Mouse (Mus musculus) intestine, postnatal 0 days (tissue): Measurements from ENCODE around the gene Scn1a. TPM values are rescaled to one million over a fixed set of nuclear protein-coding genes. Genes with fewer than 3 reads are reported as not detected.
A peak's percentile ranks its signal among the peaks of the same experiment; 100 is the strongest.

Experiments
- ATAC-seq: fragments of 200-750 bp; cut with Nextera tagmentation; 2 replicates; pipeline ENCODE4 v1.8.0; 2017; ENCODE audit warnings: mild to moderate bottlenecking, moderate TSS enrichment, moderate library complexity
- H3K27ac ChIP-seq: fragments of 300-500 bp; sonication (generic); 2 replicates; pipeline ENCODE4 v1.5.1; 2014; ENCODE audit warnings: mild to moderate bottlenecking, low read depth, low read length, moderate library complexity
- H3K27me3 ChIP-seq: fragments of 300-500 bp; sonication (generic); replicated peaks from 2 replicates; pipeline ENCODE4 v1.6.1; 2014; ENCODE audit warnings: low read length, mixed read lengths; ENCODE audit not compliant: control insufficient read depth, insufficient read depth
- H3K36me3 ChIP-seq: fragments of 300-500 bp; sonication (generic); 2 replicates; pipeline ENCODE4 v1.6.1; 2014; ENCODE audit warnings: mild to moderate bottlenecking, moderate library complexity; ENCODE audit not compliant: control insufficient read depth, insufficient read depth
- H3K4me1 ChIP-seq: fragments of 300-500 bp; sonication (generic); replicated peaks from 2 replicates; pipeline ENCODE4 v1.6.1; 2014; ENCODE audit warnings: antibody characterized with exemption, low read length, mixed read lengths; ENCODE audit not compliant: control insufficient read depth, insufficient read depth
- H3K4me2 ChIP-seq: fragments of 300-500 bp; sonication (generic); replicated peaks from 2 replicates; pipeline ENCODE4 v1.6.1; 2014; ENCODE audit warnings: low read depth, mild to moderate bottlenecking, moderate library complexity
- H3K4me3 ChIP-seq: fragments of 300-500 bp; sonication (generic); 2 replicates; pipeline ENCODE4 v1.5.1; 2014; ENCODE audit warnings: low read depth, low read length
- H3K9ac ChIP-seq: fragments of 300-500 bp; sonication (generic); 2 replicates; pipeline ENCODE4 v1.6.1; 2014; ENCODE audit warnings: mild to moderate bottlenecking, low read depth, low read length
- H3K9me3 ChIP-seq: fragments of 300-500 bp; sonication (generic); 2 replicates; pipeline ENCODE4 v1.6.1; 2016; ENCODE audit warnings: mixed run types; ENCODE audit not compliant: control insufficient read depth
- CTCF ChIP-seq: sonication (generic); IDR thresholded peaks from 2 replicates; pipeline ENCODE4 v1.5.1; 2016; ENCODE audit warnings: low read depth, mild to moderate bottlenecking, control low read depth, antibody characterized with exemption, moderate library complexity
- WGBS: fragments of 180-500 bp; shearing (Covaris S2); extraction: QIAGEN DNeasy Blood & Tissue Kit; methylation state at CpG from one replicate; pipeline ENCODE4 v1.1.7; 2014; 5-methylcytosine and 5-hydroxymethylcytosine counted together
- polyA plus RNA-seq: library from polyadenylated mRNA; unstranded; fragments of >200 nt; fragmentation: Nextera tagmentation; extraction: Ambion mirVana; gene quantifications from 2 replicates; pipeline ENCODE4 v1.2.1, GENCODE M21; 2015

Gene Scn1a
- polyA plus RNA-seq, 1 experiment from 2014 or later: 0.05 TPM

DNA sequence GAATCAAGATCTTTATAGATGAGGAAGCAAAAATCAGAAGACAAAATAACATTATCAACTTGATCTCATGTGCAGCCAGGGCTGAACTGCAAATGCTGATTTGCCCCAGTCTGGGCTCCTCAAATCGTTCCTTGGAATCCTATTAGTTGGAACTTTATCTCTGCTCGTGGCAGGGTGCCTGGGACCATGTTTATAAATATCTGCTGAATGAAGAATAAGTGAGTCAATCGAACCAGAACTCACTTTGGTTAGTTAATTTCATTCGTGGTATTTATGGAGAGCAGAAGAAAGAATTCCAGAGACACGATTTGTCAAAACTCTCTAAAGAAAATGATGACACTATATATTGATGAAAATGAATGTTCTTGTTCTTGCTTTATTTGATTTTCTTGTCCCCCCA lies 48.1 kb downstream of the Scn1a start:
- Histone ChIP-seq H3K9me3 (no peaks in the 10 kb centered on the region), H3K27me3 (no peaks in the 10 kb centered on the region), H3K9ac (no peak overlapping the region), H3K4me1 (no peaks in the 10 kb centered on the region), H3K4me3 (no peak overlapping the region), H3K36me3 (no peaks in the 10 kb centered on the region), H3K4me2 (no peak overlapping the region), H3K27ac (no peak overlapping the region)
- ATAC-seq: no peak
- no peak for TF ChIP-seq CTCF
- WGBS: 63% methylated on average over 5 of the region's 5 CpGs

DNA sequence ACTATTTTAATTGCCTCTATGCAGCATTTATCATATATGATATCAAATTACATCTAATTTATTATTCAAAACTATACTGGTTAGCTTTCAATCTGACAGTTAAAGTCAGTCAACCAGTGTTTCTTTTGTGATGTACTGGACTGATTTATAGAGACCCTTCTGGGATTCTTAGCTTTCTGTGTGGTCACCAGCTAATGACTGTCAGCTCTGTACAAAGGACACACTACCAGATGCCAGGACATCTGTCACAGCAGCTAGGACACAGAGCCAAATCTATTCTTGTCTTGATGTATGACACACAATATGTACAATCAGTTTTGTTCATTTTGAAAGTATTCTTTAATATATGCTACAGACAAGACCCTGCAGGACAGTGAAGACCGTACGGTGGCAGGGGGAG lies 72.7 kb downstream of the Scn1a start:
- TF ChIP-seq CTCF: no peak
- no peaks in the 10 kb centered on the region for H3K9me3 ChIP-seq
- no peaks in the 10 kb centered on the region for H3K27me3 ChIP-seq
- no peak for ATAC-seq
- no peak overlapping the region for H3K4me3 ChIP-seq
- H3K27ac ChIP-seq: no peak overlapping the region
- WGBS: 95% methylated on average over 2 of the region's 2 CpGs
- H3K4me1 ChIP-seq: no peaks in the 10 kb centered on the region
- H3K36me3 ChIP-seq: no peaks in the 10 kb centered on the region
- no peak overlapping the region for H3K4me2 ChIP-seq
- no peak overlapping the region for H3K9ac ChIP-seq

DNA sequence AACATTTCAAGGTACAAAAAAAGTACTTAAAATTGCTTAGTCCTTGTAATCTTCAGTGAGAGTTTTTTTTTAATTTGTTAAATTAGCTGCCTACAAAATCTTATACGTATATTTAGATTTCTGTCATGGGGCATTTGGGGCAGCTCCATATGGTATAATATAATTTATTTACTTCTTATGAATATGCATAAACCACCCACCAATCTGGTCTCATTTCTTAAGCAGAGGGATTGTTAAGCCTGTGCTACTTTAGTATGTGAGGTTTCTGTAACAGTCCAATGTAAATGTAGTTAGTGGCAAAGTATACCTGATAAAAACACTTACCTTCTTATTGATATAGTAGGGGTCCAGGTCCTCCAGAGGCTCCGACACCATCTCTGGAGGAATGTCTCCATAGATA lies 90.0 kb downstream of the Scn1a start:
- Histone ChIP-seq H3K9me3 (no peaks in the 10 kb centered on the region), H3K36me3 (no peaks in the 10 kb centered on the region), H3K9ac (no peak overlapping the region), H3K27me3 (no peaks in the 10 kb centered on the region), H3K4me2 (no peak overlapping the region), H3K27ac (no peak overlapping the region), H3K4me1 (no peaks in the 10 kb centered on the region), H3K4me3 (no peak overlapping the region)
- ATAC-seq: no peak
- WGBS: 84% methylated on average over 2 of the region's 2 CpGs
- TF ChIP-seq CTCF: no peak

DNA sequence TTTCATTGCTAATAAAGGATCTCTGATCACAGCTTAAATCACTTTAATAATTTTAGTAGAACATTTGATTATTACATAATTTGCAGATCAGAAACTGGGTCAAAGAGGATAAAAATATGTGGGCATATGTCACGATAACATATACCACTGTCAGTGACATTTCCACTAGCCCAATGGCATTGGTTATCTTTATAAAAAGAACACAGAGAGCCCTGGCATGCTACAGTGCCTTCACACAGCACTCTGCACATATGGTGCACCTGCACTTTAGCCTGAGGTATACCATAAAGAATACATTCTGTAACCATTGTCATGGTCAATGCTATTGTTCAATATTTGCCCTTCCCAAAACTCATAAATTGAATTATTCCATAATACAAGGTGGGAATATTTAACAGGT lies 94.0 kb downstream of the Scn1a start:
- no peak overlapping the region for H3K4me3 ChIP-seq
- 83% methylated on average over 1 of the region's 1 CpGs for WGBS

DNA sequence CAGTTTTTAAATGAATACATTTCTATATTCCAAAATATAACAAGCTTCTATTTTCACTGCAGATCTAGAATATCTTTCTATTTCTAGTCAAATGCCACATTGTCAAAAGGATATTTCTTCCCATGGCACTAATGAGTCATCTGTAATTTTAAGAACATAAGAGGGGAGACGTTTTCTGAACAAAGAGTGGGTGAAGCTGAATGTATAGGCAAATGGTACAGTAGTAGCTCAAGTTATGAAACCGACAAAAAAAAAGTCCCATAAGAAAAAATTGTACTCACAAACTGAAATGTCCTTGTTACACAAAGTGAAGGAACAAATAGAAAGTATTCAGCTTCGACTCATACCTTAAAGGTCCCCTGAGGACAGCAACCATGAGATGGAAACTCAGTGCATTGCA lies 94.5 kb downstream of the Scn1a start:
- no peak overlapping the region for H3K4me3 ChIP-seq
- no peak for TF ChIP-seq CTCF
- H3K27me3 ChIP-seq: no peaks in the 10 kb centered on the region
- no peaks in the 10 kb centered on the region for H3K9me3 ChIP-seq
- H3K36me3 ChIP-seq: no peaks in the 10 kb centered on the region
- H3K27ac ChIP-seq: no peak overlapping the region
- no peak for ATAC-seq
- H3K9ac ChIP-seq: no peak overlapping the region
- 67% methylated on average over 3 of the region's 3 CpGs for WGBS
- no peaks in the 10 kb centered on the region for H3K4me1 ChIP-seq
- no peak overlapping the region for H3K4me2 ChIP-seq

More for the DNA sequence above, 94.0 kb downstream of the Scn1a start:
- Histone ChIP-seq H3K4me2 (no peak overlapping the region), H3K4me1 (no peaks in the 10 kb centered on the region), H3K9me3 (no peaks in the 10 kb centered on the region), H3K27ac (no peak overlapping the region), H3K36me3 (no peaks in the 10 kb centered on the region), H3K9ac (no peak overlapping the region), H3K27me3 (no peaks in the 10 kb centered on the region)
- no peak for ATAC-seq
- no peak for TF ChIP-seq CTCF

DNA sequence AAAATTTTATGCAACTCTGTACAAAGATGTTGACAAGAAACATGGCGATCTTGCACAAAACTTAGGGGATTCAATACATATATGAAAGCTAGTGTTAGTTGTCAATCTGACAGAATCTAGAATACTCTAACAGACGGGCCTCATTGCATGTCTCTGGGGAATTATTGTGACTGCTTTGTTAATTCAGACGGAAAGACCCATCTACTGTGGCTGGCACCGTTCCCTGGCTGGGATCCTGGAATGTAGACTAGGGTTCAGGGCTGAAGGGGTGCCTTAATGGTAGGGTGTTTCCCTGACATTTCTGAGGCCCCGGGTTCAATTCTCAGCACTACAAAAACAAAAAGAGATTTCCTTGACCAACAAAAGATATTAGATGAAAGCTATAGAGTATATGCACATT lies 103.2 kb downstream of the Scn1a start:
- H3K27ac ChIP-seq: no peak overlapping the region
- no peak overlapping the region for H3K9ac ChIP-seq
- no peaks in the 10 kb centered on the region for H3K36me3 ChIP-seq
- H3K4me2 ChIP-seq: no peak overlapping the region
- 71% methylated on average over 5 of the region's 5 CpGs for WGBS
- no peaks in the 10 kb centered on the region for H3K4me1 ChIP-seq
- no peak overlapping the region for H3K4me3 ChIP-seq
- no peaks in the 10 kb centered on the region for H3K9me3 ChIP-seq
- no peak for ATAC-seq
- no peak for TF ChIP-seq CTCF
- H3K27me3 ChIP-seq: no peaks in the 10 kb centered on the region

DNA sequence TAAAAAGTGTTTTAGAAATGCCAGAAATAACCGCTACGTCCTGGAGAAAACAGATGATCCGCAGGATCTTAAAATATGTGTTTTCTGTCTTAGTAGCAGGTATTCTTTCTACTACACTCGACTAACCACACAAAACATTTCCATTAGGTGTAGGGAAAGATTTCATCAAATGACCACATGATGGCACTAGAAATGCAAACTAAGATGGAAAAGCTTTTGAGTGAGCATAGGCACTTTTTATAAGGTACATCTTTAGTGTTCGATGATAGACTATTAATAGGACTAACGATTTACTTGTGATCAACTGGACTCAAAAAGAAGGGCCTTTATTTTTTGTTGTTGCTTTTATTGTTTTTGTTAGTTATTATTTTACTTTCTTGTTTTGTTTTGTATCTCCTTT lies 104.2 kb downstream of the Scn1a start:
- H3K9me3 ChIP-seq: no peaks in the 10 kb centered on the region
- H3K4me1 ChIP-seq: no peaks in the 10 kb centered on the region
- no peaks in the 10 kb centered on the region for H3K27me3 ChIP-seq
- no peak overlapping the region for H3K4me2 ChIP-seq
- no peak overlapping the region for H3K9ac ChIP-seq
- H3K4me3 ChIP-seq: no peak overlapping the region
- H3K36me3 ChIP-seq: no peaks in the 10 kb centered on the region
- peak; percentile 39 for TF ChIP-seq CTCF
- ATAC-seq: no peak
- 73% methylated on average over 6 of the region's 6 CpGs for WGBS
- no peak overlapping the region for H3K27ac ChIP-seq
